Mouse (Mus musculus) small intestine, adult 2 months (tissue): ENCODE data around the gene Slc20a1. TPM values are rescaled to one million over a fixed set of nuclear protein-coding genes. Genes with fewer than 3 reads are reported as not detected.

ENCODE experiments used
- H3K27ac ChIP-seq: fragments of 200-500 bp; 2 replicates; pipeline ENCODE4 v1.5.1; 2012; ENCODE audit warnings: low read depth, low read length, control low read depth, inconsistent platforms; ENCODE audit not compliant: insufficient read depth
- H3K27me3 ChIP-seq: fragments of 200-500 bp; 2 replicates; pipeline ENCODE4 v1.6.1; 2012; ENCODE audit warnings: mild to moderate bottlenecking, moderate library complexity, low read length, inconsistent platforms; ENCODE audit not compliant: control insufficient read depth, insufficient read depth
- H3K36me3 ChIP-seq: fragments of 200-500 bp; 2 replicates; pipeline ENCODE4 v1.6.1; 2012; ENCODE audit warnings: mild to moderate bottlenecking, low read length, control low read depth, inconsistent platforms; ENCODE audit not compliant: control insufficient read depth, insufficient read depth
- H3K4me1 ChIP-seq: fragments of 200-500 bp; 2 replicates; pipeline ENCODE4 v1.6.1; 2012; ENCODE audit warnings: low read length, inconsistent platforms, mixed read lengths; ENCODE audit not compliant: control insufficient read depth, insufficient read depth, insufficient read length
- H3K4me3 ChIP-seq: fragments of 200-500 bp; 2 replicates; pipeline ENCODE4 v1.5.1; 2012; ENCODE audit warnings: low read depth, mild to moderate bottlenecking, control low read depth, inconsistent platforms, low read length, moderate library complexity
- CTCF ChIP-seq: fragments of 200-500 bp; IDR thresholded peaks from 2 replicates; pipeline ENCODE4 v1.5.1; 2012; ENCODE audit warnings: low read depth, mild to moderate bottlenecking, control low read depth, inconsistent platforms, low read length, moderate library complexity, mixed read lengths; ENCODE audit not compliant: insufficient replicate concordance, insufficient read length; ENCODE audit errors: extremely low read depth
- POLR2A ChIP-seq: fragments of 200-500 bp; IDR thresholded peaks from 2 replicates; pipeline ENCODE4 v1.6.1; 2012; ENCODE audit warnings: low read depth, mild to moderate bottlenecking, control low read depth, inconsistent platforms, low read length, moderate library complexity
- WGBS: fragments of 180-500 bp; shearing (Covaris S2); methylation state at CpG from one replicate; pipeline ENCODE4 v1.1.7; 2018; 5-methylcytosine and 5-hydroxymethylcytosine counted together
- polyA plus RNA-seq: library from polyadenylated mRNA; depleted of rRNA; stranded (reverse); fragments of >200 nt; gene quantifications from 2 replicates; pipeline ENCODE4 v1.2.3, GENCODE M21; 2012

Slc20a1 gene
- polyA plus RNA-seq, 1 experiment = 6.6 TPM

GRCm38 (mm10) chr2:129243786-129244185 lies 45.2 kb downstream of the Slc20a1 start:
- 73% methylated on average over 9 of the region's 9 CpGs for WGBS
- Histone ChIP-seq H3K27me3 (no peaks in the 10 kb centered on the region), H3K4me3 (no peak overlapping the region), H3K4me1 (peaks cover 25% of the 10 kb centered on the region), H3K27ac (no peak overlapping the region), H3K36me3 (no peaks in the 10 kb centered on the region)
- TF ChIP-seq POLR2A = no peak
- no peak for TF ChIP-seq CTCF

DNA sequence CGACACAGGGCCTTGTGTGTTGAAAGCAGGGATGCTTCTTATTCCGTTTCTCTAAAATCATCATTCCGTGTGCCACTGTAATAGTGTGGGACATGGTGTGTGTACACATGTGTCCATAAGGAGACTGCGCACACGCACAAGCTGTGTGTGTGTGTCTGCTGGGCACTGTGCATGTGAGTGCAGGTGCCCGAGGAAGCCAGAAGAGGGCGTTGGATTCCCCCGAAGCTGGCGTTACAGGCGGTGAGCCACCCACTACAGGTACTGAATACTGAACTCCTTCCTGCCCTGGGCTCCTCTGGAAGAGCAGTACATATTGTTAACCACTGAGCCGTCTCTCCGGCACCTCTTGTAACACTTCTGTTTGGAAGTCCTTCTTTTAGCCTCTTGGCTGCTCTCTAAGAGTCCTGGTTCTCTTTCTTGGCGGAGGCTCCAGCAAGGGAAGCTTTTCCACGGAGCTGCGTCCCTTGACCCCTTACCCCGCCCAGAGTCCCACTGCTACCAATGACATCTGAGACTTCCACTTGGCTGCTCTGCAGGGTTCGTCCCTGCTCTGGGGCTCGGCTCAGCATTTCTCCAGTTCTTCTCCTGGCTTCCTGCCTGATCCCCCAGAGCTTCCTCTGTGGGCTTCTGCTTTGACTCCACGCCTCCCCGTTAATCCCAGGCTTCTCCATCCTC lies 46.0 kb downstream of the Slc20a1 start:
- H3K4me3 ChIP-seq = no peak overlapping the region
- TF ChIP-seq CTCF (no peak), POLR2A (no peak)

DNA sequence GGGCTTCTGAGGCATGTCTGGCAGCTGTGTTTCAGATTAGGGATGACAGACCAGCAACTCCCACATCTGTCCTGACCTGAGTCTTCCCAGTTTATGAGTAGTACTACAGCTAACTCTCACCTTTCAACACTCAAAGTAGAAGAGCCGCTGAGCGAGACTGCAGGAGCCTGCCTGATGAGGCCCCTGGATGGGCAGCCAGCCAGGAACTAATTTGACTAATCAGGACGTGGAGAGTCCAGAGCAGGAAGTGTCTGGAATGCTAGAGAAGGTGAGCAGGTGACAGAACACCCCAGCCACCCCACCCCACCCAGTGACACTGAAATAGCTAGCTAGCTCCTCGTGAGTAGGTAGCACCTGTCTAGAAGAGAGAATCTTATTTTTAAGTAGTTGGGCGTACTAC lies 47.1 kb downstream of the Slc20a1 start:
- Histone ChIP-seq H3K4me3 (no peak overlapping the region), H3K36me3 (no peaks in the 10 kb centered on the region), H3K27me3 (no peaks in the 10 kb centered on the region), H3K4me1 (peaks cover 28% of the 10 kb centered on the region), H3K27ac (peak overlapping the region; percentile 29; the same call in 1 of the 2 replicates)
- 23% methylated on average over 5 of the region's 5 CpGs for WGBS
- TF ChIP-seq CTCF (no peak), POLR2A (no peak)

More for the DNA sequence above, 46.0 kb downstream of the Slc20a1 start:
- Histone ChIP-seq H3K27me3 (no peaks in the 10 kb centered on the region), H3K36me3 (no peaks in the 10 kb centered on the region), H3K4me1 (peaks cover 28% of the 10 kb centered on the region), H3K27ac (no peak overlapping the region)
- 81% methylated on average over 20 of the region's 20 CpGs for WGBS

- 61% methylated on average over 7 of the region's 7 CpGs for WGBS
- TF ChIP-seq CTCF = no peak
- no peak for TF ChIP-seq POLR2A
- peak overlapping the region; percentile 99 for H3K27ac ChIP-seq
These were observed 47.9 kb downstream of the Slc20a1 start for GRCm38 (mm10) chr2:129246436-129246835.

GRCm38 (mm10) chr2:129246924-129247323 lies 48.4 kb downstream of the Slc20a1 start:
- TF ChIP-seq CTCF = no peak
- TF ChIP-seq POLR2A = no peak
- H3K4me1 ChIP-seq = peaks cover 33% of the 10 kb centered on the region
- H3K4me3 ChIP-seq = no peak overlapping the region
- H3K27me3 ChIP-seq = no peaks in the 10 kb centered on the region
- H3K27ac ChIP-seq = peak overlapping the region; percentile 99
- no peaks in the 10 kb centered on the region for H3K36me3 ChIP-seq
- 94% methylated on average over 12 of the region's 12 CpGs for WGBS

More at GRCm38 (mm10) chr2:129246436-129246835, 47.9 kb downstream of the Slc20a1 start:
- H3K36me3 ChIP-seq = no peaks in the 10 kb centered on the region
- peaks cover 30% of the 10 kb centered on the region for H3K4me1 ChIP-seq
- H3K4me3 ChIP-seq = no peak overlapping the region
- H3K27me3 ChIP-seq = no peaks in the 10 kb centered on the region

- Histone ChIP-seq H3K27ac (peak overlapping the region; percentile 99), H3K36me3 (no peaks in the 10 kb centered on the region), H3K27me3 (no peaks in the 10 kb centered on the region), H3K4me3 (no peak overlapping the region; the same call in 1 of the 2 replicates), H3K4me1 (peaks cover 33% of the 10 kb centered on the region)
- WGBS = 26% methylated on average over 7 of the region's 7 CpGs
- TF ChIP-seq POLR2A (no peak), CTCF (no peak)
These were observed 49.1 kb downstream of the Slc20a1 start for GRCm38 (mm10) chr2:129247707-129248121.

GRCm38 (mm10) chr2:129249321-129249720 lies 50.8 kb downstream of the Slc20a1 start:
- 71% methylated on average over 1 of the region's 1 CpGs for WGBS

More at GRCm38 (mm10) chr2:129249321-129249720, 50.8 kb downstream of the Slc20a1 start:
- H3K4me1 ChIP-seq = peaks cover 41% of the 10 kb centered on the region
- no peak overlapping the region for H3K4me3 ChIP-seq
- no peaks in the 10 kb centered on the region for H3K36me3 ChIP-seq
- no peaks in the 10 kb centered on the region for H3K27me3 ChIP-seq
- TF ChIP-seq POLR2A (no peak), CTCF (no peak)
- no peak overlapping the region for H3K27ac ChIP-seq
